Mouse (Mus musculus): ENCODE results near the gene Hlcs. TPM values are rescaled to one million over a fixed set of nuclear protein-coding genes. Genes with fewer than 3 reads are reported as not detected.

Gene Hlcs
- polyA plus RNA-seq, 1 experiment from 2014 or later: 8.6 TPM

GRCm38 (mm10) chr16:94222646-94223362 lies 90.6 kb downstream of the Hlcs start:
- 79% methylated on average over 11 of the region's 11 CpGs for WGBS
- Histone ChIP-seq H3K27me3 (ENCODE audit: control insufficient read depth, insufficient read depth, low read length) (no peaks in the 10 kb centered on the region; the same call in 1 of the 2 replicates), H3K9me3 (replicated peaks; ENCODE audit: control insufficient read depth, low read length) (no peaks in the 10 kb centered on the region), H3K4me2 (ENCODE audit: low read depth, low read length) (no peak overlapping the region), H3K36me3 (replicated peaks; ENCODE audit: control insufficient read depth, insufficient read depth, low read depth, low read length) (no peaks in the 10 kb centered on the region), H3K27ac (replicated peaks; ENCODE audit: low read depth, low read length) (no peak overlapping the region), H3K4me1 (ENCODE audit: control insufficient read depth, insufficient read depth, low read length) (peaks cover 10% of the 10 kb centered on the region), H3K9ac (replicated peaks; ENCODE audit: low read length) (no peak overlapping the region), H3K4me3 (ENCODE audit: low read depth, low read length) (no peak overlapping the region)
- DNase-seq (ENCODE audit: low spot score): no peak
- ATAC-seq (replicated peaks; ENCODE audit: insufficient number of reproducible peaks, low FRiP score, low TSS enrichment, low read depth): no peak

- no peaks in the 10 kb centered on the region; the same call in 1 of the 2 replicates for H3K4me1 ChIP-seq (ENCODE audit: control insufficient read depth, insufficient read depth, low read length)
- 76% methylated on average over 15 of the region's 15 CpGs for whole genome bisulfite sequencing
- no peak overlapping the region for H3K27ac ChIP-seq (replicated peaks; ENCODE audit: low read depth, low read length)
- no peak overlapping the region for H3K4me2 ChIP-seq (ENCODE audit: low read depth, low read length)
- no peak overlapping the region for H3K9ac ChIP-seq (replicated peaks; ENCODE audit: low read length)
- H3K27me3 ChIP-seq (ENCODE audit: control insufficient read depth, insufficient read depth, low read length): no peaks in the 10 kb centered on the region
- no peak overlapping the region for H3K4me3 ChIP-seq (ENCODE audit: low read depth, low read length)
- ATAC-seq (replicated peaks; ENCODE audit: insufficient number of reproducible peaks, low FRiP score, low TSS enrichment, low read depth) (no peak), DNase-seq (ENCODE audit: low spot score) (no peak)
- no peaks in the 10 kb centered on the region for H3K9me3 ChIP-seq (replicated peaks; ENCODE audit: control insufficient read depth, low read length)
- no peaks in the 10 kb centered on the region for H3K36me3 ChIP-seq (replicated peaks; ENCODE audit: control insufficient read depth, insufficient read depth, low read depth, low read length)
These were observed 102.5 kb downstream of the Hlcs start for GRCm38 (mm10) chr16:94210689-94211357.

GRCm38 (mm10) chr16:94209626-94210025 lies 103.7 kb downstream of the Hlcs start:
- ATAC-seq (replicated peaks; ENCODE audit: insufficient number of reproducible peaks, low FRiP score, low TSS enrichment, low read depth) (no peak), DNase-seq (ENCODE audit: low spot score) (no peak)
- Histone ChIP-seq H3K27me3 (ENCODE audit: control insufficient read depth, insufficient read depth, low read length) (no peaks in the 10 kb centered on the region), H3K4me2 (ENCODE audit: low read depth, low read length) (no peak overlapping the region), H3K4me3 (ENCODE audit: low read depth, low read length) (no peak overlapping the region), H3K27ac (replicated peaks; ENCODE audit: low read depth, low read length) (no peak overlapping the region), H3K9me3 (replicated peaks; ENCODE audit: control insufficient read depth, low read length) (no peaks in the 10 kb centered on the region), H3K4me1 (ENCODE audit: control insufficient read depth, insufficient read depth, low read length) (no peaks in the 10 kb centered on the region; the same call in 1 of the 2 replicates), H3K9ac (replicated peaks; ENCODE audit: low read length) (no peak overlapping the region), H3K36me3 (replicated peaks; ENCODE audit: control insufficient read depth, insufficient read depth, low read depth, low read length) (no peaks in the 10 kb centered on the region)
- WGBS: 85% methylated on average over 3 of the region's 3 CpGs

GRCm38 (mm10) chr16:94208826-94209225 lies 104.5 kb downstream of the Hlcs start:
- H3K27me3 ChIP-seq (ENCODE audit: control insufficient read depth, insufficient read depth, low read length): no peaks in the 10 kb centered on the region
- no peak overlapping the region for H3K9ac ChIP-seq (replicated peaks; ENCODE audit: low read length)
- no peak for ATAC-seq (replicated peaks; ENCODE audit: insufficient number of reproducible peaks, low FRiP score, low TSS enrichment, low read depth)
- H3K36me3 ChIP-seq (replicated peaks; ENCODE audit: control insufficient read depth, insufficient read depth, low read depth, low read length): no peaks in the 10 kb centered on the region
- H3K4me3 ChIP-seq (ENCODE audit: low read depth, low read length): no peak overlapping the region
- no peak overlapping the region for H3K4me2 ChIP-seq (ENCODE audit: low read depth, low read length)
- H3K9me3 ChIP-seq (replicated peaks; ENCODE audit: control insufficient read depth, low read length): no peaks in the 10 kb centered on the region
- 87% methylated on average over 10 of the region's 10 CpGs for WGBS
- H3K4me1 ChIP-seq (ENCODE audit: control insufficient read depth, insufficient read depth, low read length): no peaks in the 10 kb centered on the region; the same call in 1 of the 2 replicates
- no peak for DNase-seq (ENCODE audit: low spot score)
- H3K27ac ChIP-seq (replicated peaks; ENCODE audit: low read depth, low read length): no peak overlapping the region

- Histone ChIP-seq H3K9ac (replicated peaks; ENCODE audit: low read length) (no peak overlapping the region), H3K4me2 (ENCODE audit: low read depth, low read length) (no peak overlapping the region)
- 87% methylated on average over 6 of the region's 6 CpGs for WGBS
These were observed 105.2 kb downstream of the Hlcs start for GRCm38 (mm10) chr16:94208152-94208551.

GRCm38 (mm10) chr16:94205528-94206484 lies 107.6 kb downstream of the Hlcs start:
- H3K4me1 ChIP-seq (ENCODE audit: control insufficient read depth, insufficient read depth, low read length): no peaks in the 10 kb centered on the region; the same call in 1 of the 2 replicates
- WGBS: 76% methylated on average over 26 of the region's 26 CpGs
- no peaks in the 10 kb centered on the region for H3K36me3 ChIP-seq (replicated peaks; ENCODE audit: control insufficient read depth, insufficient read depth, low read depth, low read length)
- H3K4me3 ChIP-seq (ENCODE audit: low read depth, low read length): no peak overlapping the region
- no peak overlapping the region for H3K4me2 ChIP-seq (ENCODE audit: low read depth, low read length)
- H3K9ac ChIP-seq (replicated peaks; ENCODE audit: low read length): no peak overlapping the region
- no peaks in the 10 kb centered on the region for H3K9me3 ChIP-seq (replicated peaks; ENCODE audit: control insufficient read depth, low read length)
- H3K27ac ChIP-seq (replicated peaks; ENCODE audit: low read depth, low read length): no peak overlapping the region
- no peaks in the 10 kb centered on the region for H3K27me3 ChIP-seq (ENCODE audit: control insufficient read depth, insufficient read depth, low read length)
- DNase-seq (ENCODE audit: low spot score): no peak
- ATAC-seq (replicated peaks; ENCODE audit: insufficient number of reproducible peaks, low FRiP score, low TSS enrichment, low read depth): no peak

More at GRCm38 (mm10) chr16:94208152-94208551, 105.2 kb downstream of the Hlcs start:
- Histone ChIP-seq H3K36me3 (replicated peaks; ENCODE audit: control insufficient read depth, insufficient read depth, low read depth, low read length) (no peaks in the 10 kb centered on the region), H3K4me3 (ENCODE audit: low read depth, low read length) (no peak overlapping the region), H3K27ac (replicated peaks; ENCODE audit: low read depth, low read length) (no peak overlapping the region), H3K27me3 (ENCODE audit: control insufficient read depth, insufficient read depth, low read length) (no peaks in the 10 kb centered on the region), H3K4me1 (ENCODE audit: control insufficient read depth, insufficient read depth, low read length) (no peaks in the 10 kb centered on the region; the same call in 1 of the 2 replicates), H3K9me3 (replicated peaks; ENCODE audit: control insufficient read depth, low read length) (no peaks in the 10 kb centered on the region)
- DNase-seq (ENCODE audit: low spot score) (no peak), ATAC-seq (replicated peaks; ENCODE audit: insufficient number of reproducible peaks, low FRiP score, low TSS enrichment, low read depth) (no peak)

- H3K27me3 ChIP-seq (ENCODE audit: control insufficient read depth, insufficient read depth, low read length): no peaks in the 10 kb centered on the region
- ATAC-seq (replicated peaks; ENCODE audit: insufficient number of reproducible peaks, low FRiP score, low TSS enrichment, low read depth) (no peak), DNase-seq (ENCODE audit: low spot score) (no peak)
- no peaks in the 10 kb centered on the region for H3K36me3 ChIP-seq (replicated peaks; ENCODE audit: control insufficient read depth, insufficient read depth, low read depth, low read length)
- H3K9ac ChIP-seq (replicated peaks; ENCODE audit: low read length): no peak overlapping the region
- H3K27ac ChIP-seq (replicated peaks; ENCODE audit: low read depth, low read length): no peak overlapping the region
- H3K4me1 ChIP-seq (ENCODE audit: control insufficient read depth, insufficient read depth, low read length): no peaks in the 10 kb centered on the region; the same call in 1 of the 2 replicates
- no peak overlapping the region for H3K4me3 ChIP-seq (ENCODE audit: low read depth, low read length)
- H3K9me3 ChIP-seq (replicated peaks; ENCODE audit: control insufficient read depth, low read length): no peaks in the 10 kb centered on the region
- H3K4me2 ChIP-seq (ENCODE audit: low read depth, low read length): no peak overlapping the region
- WGBS: 62% methylated on average over 5 of the region's 5 CpGs
These were observed 112.0 kb downstream of the Hlcs start for GRCm38 (mm10) chr16:94201387-94201786.

Measured in embryonic facial prominence, embryonic 11.5 days (tissue).